Mouse (Mus musculus): Measurements from ENCODE around the gene Sell. TPM values are rescaled to one million over a fixed set of nuclear protein-coding genes. Genes with fewer than 3 reads are reported as not detected.
"Not testable (repeated sequence)": the region's sequence is repeated elsewhere in the genome, so short reads cannot be mapped to it uniquely, and the experiment has no call there.

The Sell gene
- polyA plus RNA-seq (2015; fragmentation: Nextera tagmentation; extraction: Ambion mirVana): 0.26 and 29.6 TPM in 2 replicates

DNA sequence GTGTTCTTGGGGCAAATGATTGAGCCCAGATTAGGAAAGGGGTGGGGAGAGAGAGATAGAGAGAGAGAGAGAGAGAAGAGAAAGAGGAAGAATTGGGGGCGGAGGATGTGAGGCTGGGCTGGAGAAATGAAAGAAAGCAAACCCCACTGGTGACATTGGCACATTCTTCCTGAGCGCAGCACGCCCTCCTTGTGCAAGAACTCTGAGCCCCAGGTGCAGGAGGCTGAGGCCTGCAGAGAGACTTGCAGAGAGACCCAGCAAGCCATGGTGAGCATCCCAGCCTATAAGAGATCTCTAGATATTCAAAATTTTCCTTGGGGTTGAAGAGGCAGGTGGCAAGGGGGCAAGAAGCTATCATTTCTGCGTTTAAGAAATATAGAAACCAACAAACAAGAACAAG lies at the start of gene Sell:
Gene Sell, plus strand, starts transcription at position 58 of the 400 bp plus-strand sequence.
- no peak within 1 kb of the TSS for H3K4me3 ChIP-seq (replicated peaks)
- H3K4me1 ChIP-seq: no peaks in the 10 kb centered on the region
- H3K27ac ChIP-seq (replicated peaks): no peak within 1 kb of the TSS
- no peaks in the 10 kb centered on the region for H3K9me3 ChIP-seq (replicated peaks)
- H3K4me2 ChIP-seq: no peak within 1 kb of the TSS
- no peaks in the 10 kb centered on the region for H3K36me3 ChIP-seq
- no peak for ATAC-seq (ENCODE audit: low FRiP score)
- no peak within 1 kb of the TSS for H3K9ac ChIP-seq (replicated peaks)
- H3K27me3 ChIP-seq (replicated peaks): no peaks in the 10 kb centered on the region
- 81% methylated on average over 4 of the region's 4 CpGs for WGBS

DNA sequence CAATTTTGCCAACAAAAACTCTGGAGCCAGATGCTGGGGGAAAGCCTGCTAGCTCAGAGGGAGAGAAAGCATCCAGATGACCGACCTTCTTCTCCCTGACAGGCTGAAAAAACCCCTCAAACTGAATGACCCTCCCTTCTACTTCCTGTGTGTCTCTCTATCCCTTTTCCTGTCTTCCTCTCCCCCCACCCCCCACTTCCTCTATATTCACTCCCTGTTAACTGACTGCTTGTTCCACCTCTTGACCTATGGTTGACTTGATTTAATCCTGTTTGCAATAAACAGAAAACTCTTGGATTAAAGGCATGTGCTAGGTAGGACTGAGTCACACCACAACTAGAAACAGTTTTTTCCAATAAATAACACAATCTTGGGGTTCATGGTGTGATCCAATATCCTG lies 47.2 kb upstream of the Sell start:
- Histone ChIP-seq H3K27me3 (replicated peaks) (no peaks in the 10 kb centered on the region), H3K9ac (replicated peaks) (no peak overlapping the region), H3K27ac (replicated peaks) (no peak overlapping the region), H3K4me1 (no peaks in the 10 kb centered on the region), H3K36me3 (no peaks in the 10 kb centered on the region), H3K4me2 (no peak overlapping the region), H3K4me3 (replicated peaks) (no peak overlapping the region), H3K9me3 (replicated peaks) (no peaks in the 10 kb centered on the region)
- no peak for ATAC-seq (ENCODE audit: low FRiP score)
- 74% methylated on average over 1 of the region's 1 CpGs for WGBS

DNA sequence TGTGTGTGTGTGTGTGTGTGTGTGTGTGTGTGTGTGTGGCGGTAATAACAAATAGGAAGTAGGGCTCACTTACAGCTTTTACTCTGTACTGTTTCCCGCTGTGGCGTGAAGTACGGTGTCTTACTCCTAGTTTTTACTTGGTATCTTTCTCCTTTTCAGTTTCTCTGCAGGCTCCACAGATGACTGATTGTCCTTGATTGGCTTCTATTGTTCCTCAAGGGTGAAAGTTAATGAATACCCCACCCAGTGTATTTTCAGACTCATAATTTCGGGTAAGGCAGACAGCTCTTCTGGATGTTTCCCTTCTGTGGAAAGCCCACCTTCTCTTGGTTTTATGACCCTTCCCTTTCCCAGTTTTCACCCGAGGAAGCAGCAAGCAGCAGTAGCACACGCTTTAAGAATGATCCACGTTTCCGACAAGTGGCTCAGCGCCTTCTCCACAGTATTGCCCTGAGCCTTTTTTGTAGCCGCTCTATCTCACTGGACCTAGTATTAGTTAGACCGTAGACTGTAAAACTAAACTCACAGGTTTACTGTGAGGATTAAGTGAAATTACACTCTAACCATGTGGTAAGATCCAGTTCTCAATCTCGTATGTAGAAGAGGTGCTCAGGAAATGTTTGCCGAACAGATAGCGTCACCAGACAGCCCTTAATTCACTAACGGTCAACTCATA lies 43.4 kb upstream of the Sell start:
- no peaks in the 10 kb centered on the region for H3K4me1 ChIP-seq
- no peak overlapping the region for H3K4me2 ChIP-seq
- H3K27ac ChIP-seq (replicated peaks): no peak overlapping the region
- no peaks in the 10 kb centered on the region for H3K27me3 ChIP-seq (replicated peaks)
- H3K36me3 ChIP-seq: no peaks in the 10 kb centered on the region
- H3K4me3 ChIP-seq (replicated peaks): no peak overlapping the region
- ATAC-seq (ENCODE audit: low FRiP score): no peak
- WGBS: 68% methylated on average over 16 of the region's 16 CpGs
- H3K9me3 ChIP-seq (replicated peaks): no peaks in the 10 kb centered on the region
- H3K9ac ChIP-seq (replicated peaks): no peak overlapping the region

DNA sequence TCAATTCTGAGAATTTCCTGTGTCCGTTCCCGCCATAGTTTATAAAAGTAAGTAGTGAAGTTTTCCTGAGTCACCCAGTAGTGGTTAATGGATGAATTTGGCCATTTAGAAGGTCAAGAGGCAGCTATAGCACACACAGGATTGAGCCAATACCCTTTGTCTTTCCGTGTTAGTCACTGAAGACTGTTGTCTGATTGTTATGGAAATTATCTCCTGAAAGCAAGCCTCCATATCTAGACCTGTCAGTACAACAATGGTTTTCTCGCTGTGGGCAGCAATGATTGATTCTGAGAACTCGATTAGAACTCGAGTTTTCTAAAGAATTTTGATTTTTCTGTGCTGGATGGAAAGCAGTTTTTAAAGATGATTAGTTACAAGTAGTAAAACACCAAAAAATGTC lies 42.0 kb upstream of the Sell start:
- no peak overlapping the region for H3K4me3 ChIP-seq (replicated peaks)
- H3K27me3 ChIP-seq (replicated peaks): no peaks in the 10 kb centered on the region
- no peaks in the 10 kb centered on the region for H3K4me1 ChIP-seq
- H3K9me3 ChIP-seq (replicated peaks): no peaks in the 10 kb centered on the region
- WGBS: 15% methylated on average over 6 of the region's 6 CpGs
- H3K27ac ChIP-seq (replicated peaks): no peak overlapping the region
- H3K4me2 ChIP-seq: no peak overlapping the region
- no peaks in the 10 kb centered on the region for H3K36me3 ChIP-seq
- ATAC-seq (ENCODE audit: low FRiP score): no peak
- H3K9ac ChIP-seq (replicated peaks): no peak overlapping the region

DNA sequence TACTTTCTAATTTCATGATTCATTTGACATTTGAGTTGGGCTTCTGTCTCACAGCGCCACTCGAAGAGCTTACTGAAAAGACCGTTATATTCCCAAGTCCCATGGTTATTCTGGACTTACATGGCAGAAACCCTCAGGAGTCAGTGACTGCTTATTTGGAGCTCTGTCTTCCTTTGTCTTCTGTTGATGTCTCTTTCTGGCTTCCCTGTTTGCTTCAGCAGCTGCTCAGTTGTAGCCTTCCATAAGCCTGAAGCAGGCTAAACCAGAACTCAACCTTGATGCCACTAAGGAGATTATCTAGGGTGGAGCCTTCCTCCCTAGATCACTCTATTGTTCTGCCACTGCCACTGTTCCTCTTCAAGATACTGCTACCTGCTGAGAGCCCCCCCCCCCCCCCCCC lies 41.0 kb upstream of the Sell start:
- WGBS: 87% methylated on average over 3 of the region's 3 CpGs
- not testable (repeated sequence) for H3K27me3 ChIP-seq (replicated peaks)

DNA sequence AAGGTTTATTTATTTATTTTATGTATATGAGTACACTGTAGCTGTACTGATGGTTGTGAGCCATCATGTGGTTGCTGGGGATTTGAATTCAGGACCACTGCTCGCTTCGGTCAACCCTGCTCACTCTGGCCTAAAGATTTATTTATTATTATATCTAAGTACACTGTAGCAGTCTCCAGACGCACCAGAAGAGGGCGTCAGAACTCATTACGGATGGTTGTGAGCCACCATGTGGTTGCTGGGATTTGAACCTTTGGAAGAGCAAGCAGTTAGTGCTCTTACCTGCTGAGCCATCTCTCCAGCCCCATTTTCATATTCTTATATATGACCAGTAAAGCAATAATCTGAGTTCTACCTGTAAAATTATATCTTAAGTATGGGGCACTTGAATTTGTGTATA lies 39.7 kb upstream of the Sell start:
- not testable (repeated sequence) for H3K4me3 ChIP-seq (replicated peaks); H3K9ac ChIP-seq (replicated peaks); H3K27me3 ChIP-seq (replicated peaks); ATAC-seq (ENCODE audit: low FRiP score); H3K27ac ChIP-seq (replicated peaks); H3K36me3 ChIP-seq; H3K4me2 ChIP-seq; H3K9me3 ChIP-seq (replicated peaks); H3K4me1 ChIP-seq
- WGBS: 82% methylated on average over 5 of the region's 5 CpGs

More for the DNA sequence above, 41.0 kb upstream of the Sell start:
- not testable (repeated sequence) for H3K36me3 ChIP-seq; H3K4me2 ChIP-seq; H3K4me3 ChIP-seq (replicated peaks); H3K9ac ChIP-seq (replicated peaks); ATAC-seq (ENCODE audit: low FRiP score); H3K27ac ChIP-seq (replicated peaks); H3K4me1 ChIP-seq; H3K9me3 ChIP-seq (replicated peaks)

DNA sequence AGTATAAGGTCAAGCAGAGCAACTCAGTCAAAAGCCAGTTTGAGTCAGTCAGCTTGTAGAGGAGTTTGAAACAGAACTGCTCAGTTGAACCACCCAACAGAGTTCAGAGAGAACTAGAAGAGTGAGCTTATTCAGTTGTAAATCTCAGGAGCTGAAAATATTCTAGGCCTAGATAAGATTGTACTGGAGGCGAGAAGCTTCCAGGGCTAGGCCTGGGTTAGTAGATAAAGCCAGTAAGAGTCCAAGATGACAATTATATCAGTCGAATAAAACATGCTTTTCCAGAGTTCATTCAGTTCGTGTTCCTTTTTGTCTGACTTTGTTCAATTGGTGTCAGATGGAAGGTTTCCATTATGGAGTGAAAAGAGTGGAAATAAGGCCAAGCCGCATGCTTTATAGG lies 36.1 kb upstream of the Sell start:
- Histone ChIP-seq H3K9ac (replicated peaks) (no peak overlapping the region), H3K4me3 (replicated peaks) (no peak overlapping the region), H3K27me3 (replicated peaks) (no peaks in the 10 kb centered on the region), H3K36me3 (no peaks in the 10 kb centered on the region), H3K4me1 (no peaks in the 10 kb centered on the region), H3K9me3 (replicated peaks) (no peaks in the 10 kb centered on the region), H3K4me2 (no peak overlapping the region), H3K27ac (replicated peaks) (no peak overlapping the region)
- WGBS: 91% methylated on average over 4 of the region's 4 CpGs
- ATAC-seq (ENCODE audit: low FRiP score): no peak

DNA sequence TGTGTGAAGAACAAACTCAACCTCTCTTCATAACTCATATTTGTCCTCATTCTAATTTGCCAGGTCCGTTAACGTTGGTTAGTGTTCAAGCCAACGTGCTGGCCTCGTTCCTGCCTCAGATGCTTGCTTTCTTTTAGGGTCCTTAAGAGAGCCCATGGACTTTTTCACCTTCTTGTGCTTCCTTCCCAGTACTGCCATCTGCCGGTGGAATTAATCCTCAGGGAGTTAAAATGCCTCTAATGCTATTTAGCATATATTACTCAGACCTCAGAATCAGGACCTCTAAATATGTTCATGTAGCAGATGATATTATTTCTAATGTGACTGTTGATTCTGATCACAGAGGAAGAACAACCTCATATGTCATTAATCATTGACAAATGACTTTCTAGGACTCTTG lies 34.4 kb upstream of the Sell start:
- Histone ChIP-seq H3K27me3 (replicated peaks) (no peaks in the 10 kb centered on the region), H3K4me3 (replicated peaks) (no peak overlapping the region), H3K9me3 (replicated peaks) (no peaks in the 10 kb centered on the region), H3K4me2 (no peak overlapping the region), H3K9ac (replicated peaks) (no peak overlapping the region), H3K27ac (replicated peaks) (no peak overlapping the region), H3K4me1 (no peaks in the 10 kb centered on the region), H3K36me3 (no peaks in the 10 kb centered on the region)
- WGBS: 54% methylated on average over 5 of the region's 5 CpGs
- no peak for ATAC-seq (ENCODE audit: low FRiP score)

DNA sequence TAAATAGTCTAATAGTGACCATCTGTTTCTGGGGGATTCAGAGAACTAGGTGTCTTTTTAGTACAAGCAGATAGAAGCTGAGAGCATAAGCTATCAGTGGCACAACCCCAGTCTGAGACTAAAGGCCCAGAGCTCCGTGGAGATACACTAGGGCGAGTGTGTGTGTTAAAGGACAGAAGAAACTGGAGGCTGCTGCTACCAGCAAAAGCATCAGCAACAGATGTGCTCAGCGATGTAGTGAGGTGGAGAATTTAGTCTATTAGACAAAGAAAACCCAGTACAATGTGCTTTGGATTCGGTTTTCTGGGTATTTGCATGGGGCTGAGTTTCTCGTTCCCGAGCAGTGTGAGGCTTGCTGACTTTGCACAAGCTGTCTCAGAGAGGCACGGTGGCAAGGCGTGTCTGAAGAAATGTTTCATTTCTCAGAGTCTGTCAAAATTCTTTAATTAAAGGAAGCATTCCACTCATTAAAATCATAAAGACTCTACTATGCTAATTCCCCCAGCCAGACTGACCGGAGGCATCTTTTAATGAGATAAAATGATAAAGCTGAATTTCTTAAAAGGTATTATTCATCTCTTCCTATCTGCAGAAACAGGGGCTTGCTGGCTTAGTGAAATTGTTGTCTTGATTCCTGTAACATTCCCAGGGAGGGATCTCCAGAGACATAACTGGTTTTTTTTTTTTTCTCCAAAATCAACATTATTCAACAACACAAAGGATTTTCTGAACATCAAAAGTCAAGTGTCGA lies 21.2 kb upstream of the Sell start:
- Histone ChIP-seq H3K27me3 (replicated peaks) (no peaks in the 10 kb centered on the region), H3K9ac (replicated peaks) (no peak overlapping the region), H3K27ac (replicated peaks) (no peak overlapping the region), H3K36me3 (no peaks in the 10 kb centered on the region), H3K4me2 (no peak overlapping the region), H3K9me3 (replicated peaks) (no peaks in the 10 kb centered on the region), H3K4me1 (no peaks in the 10 kb centered on the region), H3K4me3 (replicated peaks) (no peak overlapping the region)
- 78% methylated on average over 10 of the region's 10 CpGs for WGBS
- no peak for ATAC-seq (ENCODE audit: low FRiP score)

DNA sequence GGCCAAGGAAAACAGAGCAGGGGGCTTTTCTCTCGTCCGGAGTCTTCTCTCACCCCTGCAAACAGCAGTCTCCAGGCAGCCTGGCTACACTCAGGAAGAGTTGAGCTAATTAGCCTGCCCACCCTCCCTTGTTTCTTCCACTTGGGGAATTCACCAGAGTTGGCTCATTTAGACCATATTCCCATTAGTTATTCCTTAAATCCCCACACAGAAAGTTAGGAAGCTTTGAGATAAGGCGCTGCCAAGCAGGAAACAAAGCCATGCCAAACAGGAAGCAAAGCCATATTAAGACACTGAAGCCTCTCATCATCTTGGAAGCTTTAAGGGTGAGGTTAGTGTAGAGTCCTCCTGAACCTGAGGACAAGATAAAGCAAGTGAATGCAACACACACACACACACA lies 18.2 kb upstream of the Sell start:
- Histone ChIP-seq H3K4me3 (replicated peaks) (no peak overlapping the region), H3K27ac (replicated peaks) (no peak overlapping the region), H3K9ac (replicated peaks) (no peak overlapping the region), H3K27me3 (replicated peaks) (no peaks in the 10 kb centered on the region), H3K4me1 (no peaks in the 10 kb centered on the region), H3K9me3 (replicated peaks) (no peaks in the 10 kb centered on the region), H3K36me3 (no peaks in the 10 kb centered on the region), H3K4me2 (no peak overlapping the region)
- WGBS: 66% methylated on average over 3 of the region's 3 CpGs
- no peak for ATAC-seq (ENCODE audit: low FRiP score)

DNA sequence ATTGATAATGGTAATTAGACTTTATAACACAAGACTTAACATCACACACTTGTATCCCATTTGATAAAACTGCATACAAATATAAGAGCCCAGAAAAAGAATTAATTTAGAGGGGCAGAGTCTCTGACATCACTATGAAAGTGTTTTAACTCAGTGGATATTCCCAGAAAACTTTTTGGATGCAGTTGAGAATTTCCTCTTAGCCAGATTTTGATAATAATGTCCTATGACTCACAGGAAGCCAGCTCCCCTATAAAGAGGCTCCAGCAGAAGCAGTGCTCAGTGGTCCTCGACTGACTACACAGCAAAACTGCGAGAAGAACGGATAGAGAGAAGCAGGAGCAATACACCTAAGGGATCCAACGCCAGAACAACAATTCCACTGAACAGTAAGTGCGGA lies 13.8 kb upstream of the Sell start, which contains the start of gene Sele:
Gene Sele, plus strand, starts transcription at position 301 of the 400 bp plus-strand sequence.
- H3K36me3 ChIP-seq: no peaks in the 10 kb centered on the region
- no peaks in the 10 kb centered on the region for H3K27me3 ChIP-seq (replicated peaks)
- 81% methylated on average over 5 of the region's 5 CpGs for WGBS
- H3K27ac ChIP-seq (replicated peaks): no peak within 1 kb of the TSS
- no peaks in the 10 kb centered on the region for H3K9me3 ChIP-seq (replicated peaks)
- no peak for ATAC-seq (ENCODE audit: low FRiP score)
- H3K4me3 ChIP-seq (replicated peaks): no peak within 1 kb of the TSS
- H3K9ac ChIP-seq (replicated peaks): no peak within 1 kb of the TSS
- no peak within 1 kb of the TSS for H3K4me2 ChIP-seq
- no peaks in the 10 kb centered on the region for H3K4me1 ChIP-seq

DNA sequence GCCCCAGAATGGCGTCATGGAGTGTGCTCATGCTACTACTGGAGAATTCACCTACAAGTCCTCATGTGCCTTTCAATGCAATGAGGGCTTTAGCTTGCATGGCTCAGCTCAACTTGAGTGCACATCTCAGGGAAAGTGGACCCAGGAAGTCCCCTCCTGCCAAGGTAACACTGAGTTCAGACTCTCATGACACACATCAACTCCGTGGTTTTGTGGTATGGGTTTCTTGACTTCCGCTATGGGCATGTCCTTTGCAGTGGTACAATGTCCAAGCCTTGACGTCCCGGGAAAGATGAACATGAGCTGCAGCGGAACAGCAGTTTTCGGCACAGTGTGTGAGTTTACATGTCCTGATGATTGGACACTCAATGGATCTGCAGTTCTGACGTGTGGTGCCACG lies 8.2 kb upstream of the Sell start:
- no peak overlapping the region for H3K4me3 ChIP-seq (replicated peaks)
- H3K4me1 ChIP-seq: no peaks in the 10 kb centered on the region
- ATAC-seq (ENCODE audit: low FRiP score): no peak
- H3K9me3 ChIP-seq (replicated peaks): no peaks in the 10 kb centered on the region
- no peak overlapping the region for H3K27ac ChIP-seq (replicated peaks)
- no peak overlapping the region for H3K9ac ChIP-seq (replicated peaks)
- no peaks in the 10 kb centered on the region for H3K27me3 ChIP-seq (replicated peaks)
- no peak overlapping the region for H3K4me2 ChIP-seq
- H3K36me3 ChIP-seq: no peaks in the 10 kb centered on the region
- 91% methylated on average over 9 of the region's 9 CpGs for WGBS

Measured in neural tube, embryonic 15.5 days (tissue).